Mouse (Mus musculus) neural tube, embryonic 14.5 days (tissue): ENCODE measurements around the gene Slc36a2. TPM values are rescaled to one million over a fixed set of nuclear protein-coding genes. Genes with fewer than 3 reads are reported as not detected.

Experiments used
- ATAC-seq: fragments of 200-750 bp; cut with Nextera tagmentation; 2 replicates; pipeline ENCODE4 v1.8.0; 2017; ENCODE audit warnings: low read depth, mild to moderate bottlenecking, moderate TSS enrichment, moderate library complexity
- H3K27ac ChIP-seq: fragments of 300-500 bp; sonication (generic); 2 replicates; pipeline ENCODE4 v1.5.1; 2014; ENCODE audit warnings: low read depth, mild to moderate bottlenecking, control low read depth, low read length, moderate library complexity, mixed read lengths
- H3K27me3 ChIP-seq: fragments of 300-500 bp; sonication (generic); 2 replicates; pipeline ENCODE4 v1.6.1; 2014; ENCODE audit warnings: low read length; ENCODE audit not compliant: control insufficient read depth, insufficient read depth
- H3K36me3 ChIP-seq: fragments of 300-500 bp; sonication (generic); 2 replicates; pipeline ENCODE4 v1.6.1; 2014; ENCODE audit warnings: low read length, mixed read lengths; ENCODE audit not compliant: control insufficient read depth, insufficient read depth
- H3K4me1 ChIP-seq: fragments of 300-500 bp; sonication (generic); 2 replicates; pipeline ENCODE4 v1.6.1; 2014; ENCODE audit warnings: low read length; ENCODE audit not compliant: control insufficient read depth, insufficient read depth
- H3K4me2 ChIP-seq: fragments of 300-500 bp; sonication (generic); 2 replicates; pipeline ENCODE4 v1.6.1; 2014; ENCODE audit warnings: mild to moderate bottlenecking, low read depth, low read length, control low read depth
- H3K4me3 ChIP-seq: fragments of 300-500 bp; sonication (generic); 2 replicates; pipeline ENCODE4 v1.5.1; 2014; ENCODE audit warnings: low read depth, low read length, control low read depth, mixed read lengths
- H3K9ac ChIP-seq: fragments of 300-500 bp; sonication (generic); replicated peaks from 2 replicates; pipeline ENCODE4 v1.6.1; 2014; ENCODE audit warnings: low read depth, mild to moderate bottlenecking, control low read depth, low read length, mixed read lengths
- H3K9me3 ChIP-seq: fragments of 300-500 bp; sonication (generic); 2 replicates; pipeline ENCODE4 v1.6.1; 2016; ENCODE audit warnings: low read length; ENCODE audit not compliant: control insufficient read depth
- WGBS: fragments of 180-500 bp; shearing (Covaris S2); extraction: QIAGEN DNeasy Blood & Tissue Kit; methylation state at CpG from one replicate; pipeline ENCODE4 v1.1.7; 2014; 5-methylcytosine and 5-hydroxymethylcytosine counted together
- polyA plus RNA-seq: library from polyadenylated mRNA; unstranded; fragments of >200 nt; fragmentation: Nextera tagmentation; extraction: Ambion mirVana; gene quantifications from 2 replicates; pipeline ENCODE4 v1.2.1, GENCODE M21; 2014

The Slc36a2 gene
- 0.11 and 0.49 TPM in 2 replicates for polyA plus RNA-seq

- 21% methylated on average over 10 of the region's 10 CpGs for WGBS
- no peaks in the 10 kb centered on the region for H3K9me3 ChIP-seq
- no peaks in the 10 kb centered on the region for H3K36me3 ChIP-seq
Measured at GRCm38 (mm10) chr11:55184733-55185291, at the start of gene Slc36a2. Gene Slc36a2 (minus strand): TSS chr11:55185077.

GRCm38 (mm10) chr11:55234288-55234687 is 49.4 kb upstream of the Slc36a2 start:
- H3K4me2 ChIP-seq = no peak overlapping the region
- H3K4me1 ChIP-seq = no peaks in the 10 kb centered on the region
- H3K4me3 ChIP-seq = no peak overlapping the region
- H3K27me3 ChIP-seq = no peaks in the 10 kb centered on the region
- H3K27ac ChIP-seq = no peak overlapping the region
- no peak overlapping the region for H3K9ac ChIP-seq
- no peak for ATAC-seq
- WGBS = 94% methylated on average over 7 of the region's 7 CpGs
- H3K9me3 ChIP-seq = no peaks in the 10 kb centered on the region
- peaks cover 7% of the 10 kb centered on the region for H3K36me3 ChIP-seq

More at GRCm38 (mm10) chr11:55184733-55185291, at the start of gene Slc36a2:
- H3K27ac ChIP-seq = no peak within 1 kb of the TSS
- H3K4me1 ChIP-seq = no peaks in the 10 kb centered on the region
- H3K4me3 ChIP-seq = no peak within 1 kb of the TSS
- ATAC-seq = no peak
- no peaks in the 10 kb centered on the region for H3K27me3 ChIP-seq
- no peak within 1 kb of the TSS for H3K4me2 ChIP-seq
- H3K9ac ChIP-seq = no peak within 1 kb of the TSS

GRCm38 (mm10) chr11:55231034-55231433 is 46.2 kb upstream of the Slc36a2 start:
- WGBS = 94% methylated on average over 6 of the region's 6 CpGs
- no peaks in the 10 kb centered on the region for H3K9me3 ChIP-seq
- H3K9ac ChIP-seq = no peak overlapping the region
- no peak overlapping the region for H3K27ac ChIP-seq
- H3K4me2 ChIP-seq = no peak overlapping the region
- H3K4me3 ChIP-seq = no peak overlapping the region
- H3K27me3 ChIP-seq = no peaks in the 10 kb centered on the region
- H3K36me3 ChIP-seq = peaks cover 13% of the 10 kb centered on the region
- ATAC-seq = no peak
- no peaks in the 10 kb centered on the region for H3K4me1 ChIP-seq

- Histone ChIP-seq H3K27ac (no peak overlapping the region), H3K9me3 (no peaks in the 10 kb centered on the region), H3K4me3 (no peak overlapping the region), H3K27me3 (no peaks in the 10 kb centered on the region), H3K36me3 (peaks cover 28% of the 10 kb centered on the region), H3K9ac (no peak overlapping the region), H3K4me2 (no peak overlapping the region), H3K4me1 (no peaks in the 10 kb centered on the region)
- WGBS = 92% methylated on average over 7 of the region's 7 CpGs
- ATAC-seq = no peak
Measured at GRCm38 (mm10) chr11:55221306-55221705, 36.4 kb upstream of the Slc36a2 start.

GRCm38 (mm10) chr11:55218473-55218872 is 33.6 kb upstream of the Slc36a2 start:
- Histone ChIP-seq H3K9me3 (no peaks in the 10 kb centered on the region), H3K27me3 (no peaks in the 10 kb centered on the region), H3K4me1 (no peaks in the 10 kb centered on the region), H3K36me3 (peaks cover 16% of the 10 kb centered on the region; the same call in 1 of the 2 replicates), H3K4me3 (no peak overlapping the region), H3K27ac (no peak overlapping the region), H3K4me2 (no peak overlapping the region), H3K9ac (no peak overlapping the region)
- ATAC-seq = no peak
- WGBS = 98% methylated on average over 3 of the region's 3 CpGs

GRCm38 (mm10) chr11:55217880-55218279 is 33.0 kb upstream of the Slc36a2 start:
- H3K4me1 ChIP-seq = no peaks in the 10 kb centered on the region
- no peak overlapping the region for H3K4me3 ChIP-seq
- H3K9ac ChIP-seq = no peak overlapping the region
- H3K4me2 ChIP-seq = no peak overlapping the region
- peaks cover 16% of the 10 kb centered on the region; the same call in 1 of the 2 replicates for H3K36me3 ChIP-seq
- H3K27me3 ChIP-seq = no peaks in the 10 kb centered on the region
- no peak for ATAC-seq
- WGBS = 95% methylated on average over 7 of the region's 7 CpGs
- no peaks in the 10 kb centered on the region for H3K9me3 ChIP-seq
- no peak overlapping the region for H3K27ac ChIP-seq

- H3K27me3 ChIP-seq = no peaks in the 10 kb centered on the region
- H3K9me3 ChIP-seq = no peaks in the 10 kb centered on the region
- H3K4me1 ChIP-seq = no peaks in the 10 kb centered on the region
- H3K4me2 ChIP-seq = no peak overlapping the region
- 84% methylated on average over 4 of the region's 4 CpGs for WGBS
- peaks cover 16% of the 10 kb centered on the region; the same call in 1 of the 2 replicates for H3K36me3 ChIP-seq
- H3K9ac ChIP-seq = no peak overlapping the region
- H3K27ac ChIP-seq = no peak overlapping the region
- H3K4me3 ChIP-seq = no peak overlapping the region
- ATAC-seq = no peak
Measured at GRCm38 (mm10) chr11:55217418-55217817, 32.5 kb upstream of the Slc36a2 start.

GRCm38 (mm10) chr11:55216830-55217229 is 32.0 kb upstream of the Slc36a2 start:
- Histone ChIP-seq H3K27ac (no peak overlapping the region), H3K4me2 (no peak overlapping the region), H3K4me1 (no peaks in the 10 kb centered on the region), H3K36me3 (peaks cover 16% of the 10 kb centered on the region; the same call in 1 of the 2 replicates), H3K9ac (no peak overlapping the region), H3K4me3 (no peak overlapping the region), H3K27me3 (no peaks in the 10 kb centered on the region), H3K9me3 (no peaks in the 10 kb centered on the region)
- WGBS = 84% methylated on average over 13 of the region's 13 CpGs
- ATAC-seq = no peak

GRCm38 (mm10) chr11:55216061-55216460 is 31.2 kb upstream of the Slc36a2 start:
- no peak for ATAC-seq
- 84% methylated on average over 3 of the region's 4 CpGs for WGBS

More at GRCm38 (mm10) chr11:55216061-55216460, 31.2 kb upstream of the Slc36a2 start:
- Histone ChIP-seq H3K4me2 (no peak overlapping the region), H3K27ac (no peak overlapping the region), H3K27me3 (no peaks in the 10 kb centered on the region), H3K36me3 (peaks cover 16% of the 10 kb centered on the region; the same call in 1 of the 2 replicates), H3K9ac (no peak overlapping the region), H3K4me3 (no peak overlapping the region), H3K4me1 (no peaks in the 10 kb centered on the region), H3K9me3 (no peaks in the 10 kb centered on the region)
